Comparison of ENCODE assay signal across 10 mouse cellular contexts in the genomic region with DNA sequence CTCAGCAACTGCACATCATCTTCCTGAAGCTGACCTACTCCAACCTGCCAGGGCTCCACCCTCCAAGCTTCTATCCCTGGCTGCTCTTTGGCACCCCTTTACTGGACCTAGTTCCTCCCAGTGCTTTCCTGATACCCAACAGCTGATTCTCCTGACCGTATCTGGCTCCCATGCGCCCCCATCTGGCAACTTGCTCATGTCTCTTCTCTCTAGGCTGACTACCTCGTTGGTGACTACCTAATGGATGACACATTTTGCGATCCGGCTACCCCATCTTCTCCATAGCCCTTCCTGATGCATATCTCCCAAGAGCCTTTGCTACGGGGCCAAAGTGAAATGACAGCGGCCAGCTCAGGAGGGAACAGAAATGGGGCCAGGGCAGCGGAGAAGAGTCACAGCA. TPM values are rescaled to one million over a fixed set of nuclear protein-coding genes. Genes with fewer than 3 reads are reported as not detected.
DNase-seq lines count a peak whose midpoint lies in the region; ATAC-seq and TF ChIP-seq lines count a peak whose summit lies in the region.
"Had no signal": no experiment of that assay in that cellular context is flagged by ENCODE, and none has a peak within 500 bp of the region (broad histone marks: within the 10 kb centered on the region; RNA-seq: fewer than 3 reads in every experiment).

No protein-coding gene starts in this region.

- H3K9me3 ChIP-seq in hindbrain, embryonic 10.5 days = no peaks in the 10 kb centered on the region
- H3K9me3 ChIP-seq in hindbrain, embryonic 16.5 days (ENCODE audit: control insufficient read depth, low read length) = no peaks in the 10 kb centered on the region
- H3K9me3 ChIP-seq: heart, embryonic 15.5 days; midbrain, embryonic 12.5 days had no signal

- no peak overlapping the region for H3K9ac ChIP-seq in hindbrain, embryonic 16.5 days (ENCODE audit: low read depth, low read length)
- H3K9ac ChIP-seq: heart, embryonic 15.5 days; midbrain, embryonic 12.5 days had no signal

- TF ChIP-seq POLR2A in thymus, adult 2 months (IDR thresholded peaks at IDR 0.05; ENCODE audit: control insufficient read depth, extremely low read depth, insufficient read depth, low read length, poor library complexity) = no peak

- ATAC-seq in hindbrain, embryonic 16.5 days = no peak

- H3K4me3 ChIP-seq in hindbrain, embryonic 10.5 days = no peak overlapping the region
- no peak overlapping the region for H3K4me3 ChIP-seq in hindbrain, embryonic 16.5 days (ENCODE audit: low read length)
- H3K4me3 ChIP-seq in thymus, adult 2 months (ENCODE audit: control insufficient read depth, insufficient read depth, low read length) = no peak overlapping the region
- H3K4me3 ChIP-seq: heart, embryonic 15.5 days; midbrain, embryonic 12.5 days had no signal

- H3K4me2 ChIP-seq in hindbrain, embryonic 16.5 days (ENCODE audit: low read length) = no peak overlapping the region
- H3K4me2 ChIP-seq: heart, embryonic 15.5 days; midbrain, embryonic 12.5 days had no signal

- H3K4me1 ChIP-seq in hindbrain, embryonic 10.5 days (replicated peaks) = peaks cover 7% of the 10 kb centered on the region; the same call in 1 of the 2 replicates
- no peaks in the 10 kb centered on the region for H3K4me1 ChIP-seq in hindbrain, embryonic 16.5 days (ENCODE audit: control insufficient read depth, insufficient read depth, low read depth, low read length)
- no peaks in the 10 kb centered on the region for H3K4me1 ChIP-seq in thymus, adult 2 months (replicated peaks; ENCODE audit: control insufficient read depth, insufficient read depth, low read length)
- H3K4me1 ChIP-seq: midbrain, embryonic 12.5 days had no signal

- peaks cover 99% of the 10 kb centered on the region for H3K36me3 ChIP-seq in hindbrain, embryonic 10.5 days
- peaks cover 24% of the 10 kb centered on the region for H3K36me3 ChIP-seq in hindbrain, embryonic 16.5 days (ENCODE audit: control insufficient read depth, insufficient read depth, low read length)
- H3K36me3 ChIP-seq in thymus, adult 2 months (ENCODE audit: control insufficient read depth, insufficient read depth, low read length) = peaks cover 46% of the 10 kb centered on the region

- TF ChIP-seq CTCF in thymus, adult 2 months (IDR thresholded peaks at IDR 0.05; ENCODE audit: borderline replicate concordance, control insufficient read depth, extremely low read depth, insufficient read depth, low read length, poor library complexity) = no peak

- 88% methylated on average over 8 of the region's 8 CpGs for WGBS in hindbrain, embryonic 10.5 days
- 84% methylated on average over 8 of the region's 8 CpGs for WGBS in hindbrain, embryonic 16.5 days
- 97% methylated on average over 8 of the region's 8 CpGs for WGBS in thymus, adult 2 months

- peak; percentile 30 for DNase-seq in hindbrain, embryonic 10.5 days (ENCODE audit: low spot score)
- DNase-seq in thymus, postnatal 4 days = peak; percentile 40
- DNase-seq in thymus, adult 2 months = no peak
- DNase-seq in embryo, embryonic 10.5 days (ENCODE audit: low spot score) = peak; percentile 50
- peak; percentile 46 to 81 for DNase-seq in kidney, postnatal 36 days
- peak; percentile 57 for DNase-seq in retina, embryonic 14.5 days (ENCODE audit: low spot score)
- no peak for DNase-seq in yolk sac, embryonic 10.5 days (ENCODE audit: low spot score)

- H3K27ac ChIP-seq in hindbrain, embryonic 10.5 days = no peak overlapping the region
- no peak overlapping the region for H3K27ac ChIP-seq in hindbrain, embryonic 16.5 days (ENCODE audit: low read depth, low read length)
- no peak overlapping the region for H3K27ac ChIP-seq in thymus, adult 2 months (ENCODE audit: control insufficient read depth, insufficient read depth, low read length)
- H3K27ac ChIP-seq: heart, embryonic 15.5 days; midbrain, embryonic 12.5 days had no signal

- H3K27me3 ChIP-seq in hindbrain, embryonic 10.5 days (ENCODE audit: insufficient read depth, poor library complexity, severe bottlenecking) = no peaks in the 10 kb centered on the region
- H3K27me3 ChIP-seq in hindbrain, embryonic 16.5 days (replicated peaks; ENCODE audit: control insufficient read depth, insufficient read depth, low read length) = no peaks in the 10 kb centered on the region
- no peaks in the 10 kb centered on the region for H3K27me3 ChIP-seq in thymus, adult 2 months (ENCODE audit: control insufficient read depth, insufficient read depth, low read length)
- H3K27me3 ChIP-seq: heart, embryonic 15.5 days; midbrain, embryonic 12.5 days had no signal

RNA-seq across cellular contexts. Expression of gene Txndc5, which starts 22.3 kb away (rescaled TPM):
- polyA plus RNA-seq in hindbrain, embryonic 10.5 days (2016; fragmentation: Nextera tagmentation; extraction: Ambion mirVana) = 141 and 159 TPM in 2 replicates
- polyA plus RNA-seq in hindbrain, embryonic 16.5 days (2015; fragmentation: Nextera tagmentation; extraction: Ambion mirVana) = 87.7 and 98.7 TPM in 2 replicates
- polyA plus RNA-seq in thymus, adult 2 months (2012; rRNA removed) = 49.4 and 57.4 TPM in 2 replicates

Comparison
In these comparisons a context has a peak if more than half of its experiments do, and no peak if none do; other contexts are left out.
1. DNase-seq: peak in hindbrain, embryonic 10.5 days (single experiment), thymus, postnatal 4 days (single experiment), embryo, embryonic 10.5 days (single experiment), kidney, postnatal 36 days (2 of 2) and retina, embryonic 14.5 days (single experiment); none in thymus, adult 2 months (single experiment) and yolk sac, embryonic 10.5 days (single experiment).